Mouse (Mus musculus) megakaryocyte, embryonic 14.5 days (primary cell): ENCODE measurements around the gene Col25a1.

Experiments
- FLI1 ChIP-seq: IDR thresholded peaks from 2 replicates; pipeline ENCODE4 v1.6.1; 2012; ENCODE audit warnings: low read length, inconsistent platforms, mixed read lengths
- GATA1 ChIP-seq: IDR thresholded peaks from 3 replicates; pipeline ENCODE4 v1.6.1; 2012; ENCODE audit warnings: mixed read lengths, low read length, inconsistent platforms, borderline replicate concordance

GRCm38 (mm10) chr3:130187588-130187987 is 56.3 kb downstream of the Col25a1 start:
- no peak for TF ChIP-seq GATA1
- no peak for TF ChIP-seq FLI1
